Mouse (Mus musculus) inflammation-experienced regulatory T-cells, adult 6 months (primary cell): Measurements from ENCODE around the gene Lamc3. TPM values are rescaled to one million over a fixed set of nuclear protein-coding genes. Genes with fewer than 3 reads are reported as not detected.

Experiments used
- ATAC-seq: one replicate; pipeline ENCODE4 v1.8.0; 2017
- polyA plus RNA-seq, 3 experiments: library from polyadenylated mRNA; unstranded; fragments of 100-300 nt; shearing (Covaris generic); gene quantifications; one replicate each; pipeline ENCODE4 v1.2.1; 2017

Gene Lamc3
- polyA plus RNA-seq, 3 experiments from 2014 or later, result not detected

GRCm38 (mm10) chr2:31938298-31938697 is 51.2 kb downstream of the Lamc3 start:
- ATAC-seq, result no peak

- ATAC-seq, result no peak
These were observed 55.9 kb downstream of the Lamc3 start for GRCm38 (mm10) chr2:31943011-31943410.

GRCm38 (mm10) chr2:31945580-31945979 is 58.5 kb downstream of the Lamc3 start:
- ATAC-seq, result no peak

GRCm38 (mm10) chr2:31948392-31948791 is 61.3 kb downstream of the Lamc3 start:
- ATAC-seq, result no peak

GRCm38 (mm10) chr2:31948801-31949200 is 61.7 kb downstream of the Lamc3 start:
- no peak for ATAC-seq

GRCm38 (mm10) chr2:31950058-31950871 is 63.2 kb downstream of the Lamc3 start, which contains the start of gene Aif1l:
Gene Aif1l, plus strand, starts transcription at chr2:31950139.
- ATAC-seq, result no peak

GRCm38 (mm10) chr2:31950966-31951365 is 63.9 kb downstream of the Lamc3 start:
- no peak for ATAC-seq

- no peak for ATAC-seq
These were observed 65.1 kb downstream of the Lamc3 start for GRCm38 (mm10) chr2:31952236-31952635.

- ATAC-seq, result no peak
These were observed 65.6 kb downstream of the Lamc3 start for GRCm38 (mm10) chr2:31952725-31953124.

GRCm38 (mm10) chr2:31953687-31954086 is 66.6 kb downstream of the Lamc3 start:
- ATAC-seq, result no peak

GRCm38 (mm10) chr2:31954779-31955181 is 67.7 kb downstream of the Lamc3 start:
- no peak for ATAC-seq

GRCm38 (mm10) chr2:31955686-31956085 is 68.6 kb downstream of the Lamc3 start:
- ATAC-seq, result no peak

- ATAC-seq, result no peak
These were observed 70.1 kb downstream of the Lamc3 start for GRCm38 (mm10) chr2:31957211-31957610.

- ATAC-seq, result no peak
These were observed 73.9 kb downstream of the Lamc3 start for GRCm38 (mm10) chr2:31960986-31961385.

- no peak for ATAC-seq
These were observed 74.7 kb downstream of the Lamc3 start for GRCm38 (mm10) chr2:31961791-31962222.

- no peak for ATAC-seq
These were observed 75.6 kb downstream of the Lamc3 start for GRCm38 (mm10) chr2:31962501-31963224.

- ATAC-seq, result no peak
These were observed 76.4 kb downstream of the Lamc3 start for GRCm38 (mm10) chr2:31963491-31963890.

- ATAC-seq, result no peak
These were observed 77.1 kb downstream of the Lamc3 start for GRCm38 (mm10) chr2:31964191-31964590.

GRCm38 (mm10) chr2:31965110-31965509 is 78.0 kb downstream of the Lamc3 start:
- ATAC-seq, result no peak

- ATAC-seq, result no peak
These were observed 79.7 kb downstream of the Lamc3 start for GRCm38 (mm10) chr2:31966801-31967200.

- ATAC-seq, result no peak
These were observed 85.5 kb downstream of the Lamc3 start for GRCm38 (mm10) chr2:31972589-31972988.

GRCm38 (mm10) chr2:31974141-31974808 is 87.2 kb downstream of the Lamc3 start, which contains the start of gene Nup214:
Gene Nup214, plus strand, starts transcription at chr2:31974436.
- ATAC-seq, result peak; percentile 100

GRCm38 (mm10) chr2:31974809-31975371 is 87.8 kb downstream of the Lamc3 start:
- ATAC-seq, result no peak
